Mouse (Mus musculus) T-cell, adult 66 days (primary cell): ENCODE results near the gene Micu1. TPM values are rescaled to one million over a fixed set of nuclear protein-coding genes. Genes with fewer than 3 reads are reported as not detected.

ENCODE experiments used
- total RNA-seq, 2 experiments: library from RNA; stranded (reverse); gene quantifications; 3 replicates in 1 of 2; 4 replicates in 1 of 2; pipeline ENCODE4 v1.2.4; 2023

The Micu1 gene
- 10 to 100 TPM; 33.7 to 47.1 TPM for total RNA-seq

GRCm38 (mm10) chr10:59702207-59703032, at the start of gene Micu1:
TSS of gene Micu1 (plus strand) at chr10:59702477.

GRCm38 (mm10) chr10:59879255-59880028, 177.2 kb downstream of the Micu1 start, which contains the start of gene Dnajb12:
TSS of gene Dnajb12 (plus strand) at chr10:59879556.

Other genes starting within 250 kb of the Micu1 start
- gene Gm10322, start 86.4 kb upstream of the Micu1 start, total RNA-seq, result not detected
- gene Mcu, start 85.8 kb upstream of the Micu1 start, total RNA-seq, result 10 to 100 TPM; 21.6 to 24.3 TPM
- gene Dnajb12, start 177.1 kb downstream of the Micu1 start, total RNA-seq, result 10 to 100 TPM; 41.1 to 49.0 TPM
- gene Ddit4, start 249.4 kb downstream of the Micu1 start, total RNA-seq, result 10 to 100 TPM; 18.4 to 33.8 TPM